Mouse (Mus musculus) inflammation-experienced regulatory T-cells, adult 6 months (primary cell): Measurements from ENCODE around the gene Myo1b. TPM values are rescaled to one million over a fixed set of nuclear protein-coding genes. Genes with fewer than 3 reads are reported as not detected.
"Not testable (repeated sequence)": the region's sequence is repeated elsewhere in the genome, so short reads cannot be mapped to it uniquely, and the experiment has no call there.

Source experiments
- ATAC-seq: one replicate; pipeline ENCODE4 v1.8.0; 2017
- polyA plus RNA-seq, 3 experiments: library from polyadenylated mRNA; unstranded; fragments of 100-300 nt; shearing (Covaris generic); gene quantifications; one replicate each; pipeline ENCODE4 v1.2.1; 2017

Gene Myo1b
- polyA plus RNA-seq, 3 experiments from 2014 or later, result 0.41 to 1.3 TPM; not detected in 1

GRCm38 (mm10) chr1:51894721-51895120 lies 21.1 kb downstream of the Myo1b start:
- no peak for ATAC-seq

GRCm38 (mm10) chr1:51893521-51894355 lies 22.1 kb downstream of the Myo1b start:
- ATAC-seq, result no peak

- ATAC-seq, result no peak
Measured at GRCm38 (mm10) chr1:51892005-51892404, 23.9 kb downstream of the Myo1b start.

GRCm38 (mm10) chr1:51888046-51888813 lies 27.6 kb downstream of the Myo1b start:
- ATAC-seq, result no peak

GRCm38 (mm10) chr1:51885356-51885983 lies 30.4 kb downstream of the Myo1b start:
- no peak for ATAC-seq

GRCm38 (mm10) chr1:51883211-51883610 lies 32.7 kb downstream of the Myo1b start:
- no peak for ATAC-seq

GRCm38 (mm10) chr1:51882752-51883151 lies 33.1 kb downstream of the Myo1b start:
- ATAC-seq, result no peak

- no peak for ATAC-seq
Measured at GRCm38 (mm10) chr1:51879927-51880814, 35.7 kb downstream of the Myo1b start.

- no peak for ATAC-seq
Measured at GRCm38 (mm10) chr1:51879333-51879770, 36.5 kb downstream of the Myo1b start.

- ATAC-seq, result no peak
Measured at GRCm38 (mm10) chr1:51875462-51876225, 40.2 kb downstream of the Myo1b start.

- no peak for ATAC-seq
Measured at GRCm38 (mm10) chr1:51872493-51873261, 43.2 kb downstream of the Myo1b start.

GRCm38 (mm10) chr1:51871234-51871633 lies 44.6 kb downstream of the Myo1b start:
- ATAC-seq, result not testable (repeated sequence)

GRCm38 (mm10) chr1:51862828-51863421 lies 52.9 kb downstream of the Myo1b start:
- no peak for ATAC-seq

- no peak for ATAC-seq
Measured at GRCm38 (mm10) chr1:51860837-51861236, 55.0 kb downstream of the Myo1b start.

- no peak for ATAC-seq
Measured at GRCm38 (mm10) chr1:51856946-51857345, 58.9 kb downstream of the Myo1b start.

- ATAC-seq, result no peak
Measured at GRCm38 (mm10) chr1:51856245-51856915, 59.5 kb downstream of the Myo1b start.

GRCm38 (mm10) chr1:51855541-51856244 lies 60.2 kb downstream of the Myo1b start:
- ATAC-seq, result no peak

GRCm38 (mm10) chr1:51852314-51852713 lies 63.6 kb downstream of the Myo1b start:
- ATAC-seq, result no peak
